Mouse (Mus musculus) megakaryocyte, embryonic 14.5 days (primary cell): ENCODE measurements at regions not wholly inside any gene's neighbourhood (a gene's known extent, or its start where the extent isn't known, plus 50 kb on each side); places are given as distances from the start of the nearest gene placed in this dataset.

Source experiments
- H3K27me3 ChIP-seq: replicated peaks from 2 replicates; pipeline ENCODE3; 2012; ENCODE audit warnings: inconsistent platforms
- H3K36me3 ChIP-seq: replicated peaks from 2 replicates; pipeline ENCODE3; 2012; ENCODE audit warnings: low read length, inconsistent platforms, mixed read lengths
- H3K4me1 ChIP-seq: 2 replicates; pipeline ENCODE4 v1.6.1; 2012; ENCODE audit warnings: inconsistent platforms
- H3K4me3 ChIP-seq: replicated peaks from 2 replicates; pipeline ENCODE3; 2012; ENCODE audit warnings: moderate library complexity, mild to moderate bottlenecking, inconsistent platforms
- H3K9me3 ChIP-seq: 2 replicates; pipeline ENCODE4 v1.6.1; 2012; ENCODE audit warnings: inconsistent platforms
- FLI1 ChIP-seq: IDR thresholded peaks from 2 replicates; pipeline ENCODE4 v1.6.1; 2012; ENCODE audit warnings: low read length, inconsistent platforms, mixed read lengths
- GATA1 ChIP-seq: IDR thresholded peaks from 3 replicates; pipeline ENCODE4 v1.6.1; 2012; ENCODE audit warnings: mixed read lengths, low read length, inconsistent platforms, borderline replicate concordance

DNA sequence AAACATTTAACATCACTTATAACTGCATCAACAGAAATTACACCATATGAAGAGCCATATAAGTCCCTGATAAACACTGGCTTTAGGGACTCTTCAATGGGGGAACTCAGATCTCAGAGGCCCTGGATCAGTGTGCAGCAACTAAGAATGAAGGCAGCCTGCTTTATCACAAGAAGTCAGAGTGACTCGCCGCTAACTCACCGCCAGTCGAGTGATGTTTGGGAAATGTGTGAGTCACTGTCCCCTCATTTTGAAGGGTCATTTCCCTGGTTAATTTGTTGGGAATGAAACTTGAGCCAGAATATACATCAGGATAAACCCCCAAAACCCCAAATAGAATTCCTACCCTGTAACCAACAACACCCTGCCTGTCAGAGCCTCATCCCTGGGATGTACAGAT, 208.5 kb upstream of the Spdye4c start:
- H3K9me3 ChIP-seq = no peaks in the 10 kb centered on the region
- TF ChIP-seq GATA1 (no peak), FLI1 (no peak)
- H3K27me3 ChIP-seq = no peaks in the 10 kb centered on the region
- H3K36me3 ChIP-seq = peaks cover 5% of the 10 kb centered on the region
- peak overlapping the region; percentile 83 for H3K4me3 ChIP-seq
- H3K4me1 ChIP-seq = peaks cover 74% of the 10 kb centered on the region

- H3K4me3 ChIP-seq = no peak overlapping the region
- TF ChIP-seq GATA1 = no peak
- TF ChIP-seq FLI1 = no peak
- no peaks in the 10 kb centered on the region for H3K9me3 ChIP-seq
- H3K36me3 ChIP-seq = peaks cover 5% of the 10 kb centered on the region
- H3K4me1 ChIP-seq = peaks cover 89% of the 10 kb centered on the region
- no peaks in the 10 kb centered on the region for H3K27me3 ChIP-seq
Measured at GRCm38 (mm10) chr2:128384612-128385011, 206.4 kb upstream of the Spdye4c start.

DNA sequence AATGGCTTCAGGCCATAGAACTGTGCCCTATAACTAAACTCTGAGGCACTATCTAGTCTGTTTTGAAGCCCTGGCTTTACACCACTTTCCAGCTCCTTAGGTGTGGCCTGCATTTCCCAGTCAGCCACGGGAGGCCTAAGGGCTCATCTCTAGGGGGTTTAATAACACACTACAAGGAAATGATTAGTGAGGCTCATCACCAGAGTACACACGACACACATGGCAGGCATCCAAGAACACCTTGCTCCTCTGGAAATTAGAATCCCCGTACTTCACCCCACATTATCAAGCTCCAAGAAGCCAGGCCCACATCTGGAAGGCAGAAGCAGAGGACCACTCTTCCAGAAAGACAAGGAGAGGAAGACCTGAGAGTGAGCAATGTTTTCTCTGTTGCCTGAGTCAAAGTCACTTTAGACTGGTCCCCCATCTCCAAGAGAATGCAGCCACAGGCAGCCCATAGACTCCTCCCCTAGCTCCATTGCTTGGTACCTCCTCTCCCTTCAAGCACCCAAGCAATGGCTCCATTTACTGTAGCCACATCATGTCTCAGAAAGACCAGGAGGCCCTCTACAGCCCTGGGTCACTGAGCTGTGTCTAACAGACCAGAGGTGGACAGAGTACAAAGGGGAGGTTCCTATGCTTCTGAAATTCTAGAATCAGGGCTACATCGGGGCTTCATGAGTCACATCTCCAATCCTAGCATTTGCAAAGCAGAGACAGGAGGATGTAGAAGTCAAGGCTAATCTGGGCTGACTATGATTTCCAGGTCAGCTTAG, 204.0 kb upstream of the Spdye4c start:
- Histone ChIP-seq H3K4me3 (no peak overlapping the region), H3K4me1 (peaks cover 89% of the 10 kb centered on the region), H3K36me3 (peaks cover 5% of the 10 kb centered on the region), H3K27me3 (no peaks in the 10 kb centered on the region), H3K9me3 (no peaks in the 10 kb centered on the region)
- TF ChIP-seq GATA1 (no peak), FLI1 (no peak)

- H3K36me3 ChIP-seq = peaks cover 5% of the 10 kb centered on the region
- H3K4me1 ChIP-seq = peaks cover 90% of the 10 kb centered on the region
- H3K27me3 ChIP-seq = no peaks in the 10 kb centered on the region
- TF ChIP-seq GATA1 = no peak
- H3K9me3 ChIP-seq = no peaks in the 10 kb centered on the region
- H3K4me3 ChIP-seq = no peak overlapping the region
Measured at GRCm38 (mm10) chr2:128387851-128388471, 203.0 kb upstream of the Spdye4c start.

DNA sequence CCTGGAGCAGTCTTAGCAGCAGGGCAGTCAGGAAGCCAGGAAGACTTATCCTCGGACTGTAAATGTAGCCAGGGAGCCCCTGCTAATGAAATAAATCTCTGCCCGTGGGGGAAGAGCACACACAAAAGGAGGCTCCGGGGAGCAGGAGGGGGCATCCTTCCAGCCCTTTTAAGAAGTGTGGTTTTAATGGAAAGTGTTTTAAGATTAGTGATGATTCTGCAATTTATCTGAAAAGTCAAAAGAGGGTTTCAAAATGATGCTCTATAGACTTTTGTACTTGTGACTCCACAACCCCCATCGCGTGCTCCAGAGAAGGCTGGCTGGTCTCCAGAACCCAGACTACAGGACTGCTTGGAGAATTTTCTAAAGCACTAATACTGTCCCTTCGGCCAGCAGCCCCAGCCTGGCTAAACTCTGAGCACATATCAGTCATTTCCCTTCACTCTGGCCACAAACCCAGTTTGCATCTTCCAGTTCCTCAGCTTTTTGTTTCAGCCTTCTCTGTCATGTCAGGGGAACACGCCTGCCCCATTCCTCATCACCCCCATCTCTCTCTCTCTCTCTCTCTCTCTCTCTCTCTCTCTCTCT, 202.0 kb upstream of the Spdye4c start:
- Histone ChIP-seq H3K9me3 (no peaks in the 10 kb centered on the region), H3K4me3 (no peak overlapping the region), H3K27me3 (no peaks in the 10 kb centered on the region), H3K4me1 (peaks cover 92% of the 10 kb centered on the region), H3K36me3 (peaks cover 5% of the 10 kb centered on the region)
- TF ChIP-seq FLI1 = no peak
- no peak for TF ChIP-seq GATA1

DNA sequence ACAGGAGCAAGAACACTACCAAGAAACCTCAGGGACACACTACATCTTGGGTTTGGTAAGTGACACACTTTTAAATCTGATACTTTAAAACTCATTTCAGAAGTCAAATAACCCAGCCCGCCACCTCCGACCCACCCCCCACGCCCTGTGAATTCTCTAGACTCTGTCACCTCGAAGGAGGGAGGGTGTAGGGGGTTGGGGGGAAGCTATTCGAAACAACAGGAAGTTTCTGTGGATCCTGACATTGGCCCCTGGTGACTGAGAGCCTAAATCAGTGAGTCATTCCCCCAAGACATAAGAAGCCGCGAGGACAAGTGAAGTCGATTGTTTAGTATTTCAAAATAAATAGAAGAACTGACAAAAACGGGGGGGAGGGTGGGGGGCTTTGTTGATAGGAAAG, 198.7 kb upstream of the Spdye4c start:
- Histone ChIP-seq H3K27me3 (no peaks in the 10 kb centered on the region), H3K9me3 (no peaks in the 10 kb centered on the region), H3K4me3 (peak overlapping the region; percentile 7), H3K36me3 (peaks cover 3% of the 10 kb centered on the region), H3K4me1 (peaks cover 86% of the 10 kb centered on the region)
- TF ChIP-seq FLI1 (no peak), GATA1 (no peak)

DNA sequence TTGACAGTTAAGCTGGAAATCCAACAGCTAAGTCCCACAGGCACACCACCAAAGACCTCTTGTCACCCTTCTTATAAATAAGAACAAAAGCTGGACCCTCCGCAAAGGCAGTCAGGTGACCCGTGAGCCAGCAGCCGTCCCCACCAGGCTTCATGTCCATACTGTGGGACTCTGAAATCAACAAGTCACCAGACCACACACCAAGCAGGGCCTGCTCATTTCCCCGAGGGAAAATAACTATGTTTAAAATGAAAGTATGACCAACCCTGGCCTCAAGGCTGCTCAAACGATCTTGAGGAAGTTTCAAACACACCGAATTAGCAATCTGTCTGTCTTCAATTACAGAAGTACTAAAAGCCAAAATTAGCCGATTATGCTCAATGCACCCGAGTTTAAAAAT, 197.6 kb upstream of the Spdye4c start:
- H3K4me1 ChIP-seq = peaks cover 77% of the 10 kb centered on the region
- no peak for TF ChIP-seq GATA1
- TF ChIP-seq FLI1 = no peak
- H3K36me3 ChIP-seq = peaks cover 5% of the 10 kb centered on the region
- H3K4me3 ChIP-seq = peak overlapping the region; percentile 79
- no peaks in the 10 kb centered on the region for H3K27me3 ChIP-seq
- no peaks in the 10 kb centered on the region for H3K9me3 ChIP-seq

DNA sequence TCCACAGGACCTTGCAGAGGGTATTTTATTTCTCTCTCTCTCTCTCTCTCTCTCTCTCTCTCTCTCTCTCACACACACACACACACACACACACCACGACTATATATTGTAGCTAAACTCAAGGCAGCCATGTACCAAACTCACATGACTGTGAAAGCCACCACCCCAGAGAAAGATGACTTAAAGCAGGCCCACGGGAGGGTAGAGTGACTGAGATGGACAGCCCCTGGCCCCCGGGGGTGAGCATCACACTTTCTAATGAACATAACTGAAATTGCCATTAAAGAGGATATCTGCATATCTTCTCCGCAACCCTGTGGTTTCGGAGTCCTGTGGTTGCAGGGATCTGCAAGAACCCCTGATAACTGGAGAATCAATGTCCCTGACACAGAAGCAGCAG, 197.1 kb upstream of the Spdye4c start:
- peak overlapping the region; percentile 33 for H3K4me3 ChIP-seq
- H3K9me3 ChIP-seq = no peaks in the 10 kb centered on the region
- peaks cover 7% of the 10 kb centered on the region for H3K36me3 ChIP-seq
- H3K4me1 ChIP-seq = peaks cover 72% of the 10 kb centered on the region
- TF ChIP-seq FLI1 = no peak
- no peak for TF ChIP-seq GATA1
- no peaks in the 10 kb centered on the region for H3K27me3 ChIP-seq

- Histone ChIP-seq H3K36me3 (peaks cover 15% of the 10 kb centered on the region), H3K9me3 (no peaks in the 10 kb centered on the region), H3K4me1 (peaks cover 57% of the 10 kb centered on the region), H3K4me3 (no peak overlapping the region), H3K27me3 (no peaks in the 10 kb centered on the region)
- no peak for TF ChIP-seq GATA1
- TF ChIP-seq FLI1 = no peak
Measured at GRCm38 (mm10) chr2:128395308-128396007, 195.6 kb upstream of the Spdye4c start.

DNA sequence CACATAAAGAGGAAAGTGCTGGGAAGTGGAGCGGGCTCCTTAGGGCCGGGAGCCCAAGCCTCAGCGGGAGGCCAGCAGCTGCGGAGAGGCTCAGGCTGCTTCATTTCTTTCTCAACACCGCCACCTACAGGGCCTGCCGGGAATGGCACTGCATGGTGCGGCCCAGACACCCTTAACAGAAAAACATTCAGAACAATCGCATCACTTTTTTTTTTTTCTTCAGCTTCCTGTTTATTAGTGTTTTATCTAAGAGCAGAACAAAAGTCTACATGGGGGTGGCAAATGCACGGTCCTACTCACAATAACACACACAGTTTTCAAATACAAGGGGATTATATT, 195.0 kb upstream of the Spdye4c start:
- Histone ChIP-seq H3K36me3 (peaks cover 15% of the 10 kb centered on the region), H3K9me3 (no peaks in the 10 kb centered on the region), H3K4me1 (peaks cover 52% of the 10 kb centered on the region), H3K4me3 (no peak overlapping the region), H3K27me3 (no peaks in the 10 kb centered on the region)
- TF ChIP-seq GATA1 = no peak
- no peak for TF ChIP-seq FLI1
